Mouse (Mus musculus) small intestine, adult 2 months (tissue): ENCODE results near the gene Tnfrsf23.

Experiments
- CTCF ChIP-seq: fragments of 200-500 bp; IDR thresholded peaks from 2 replicates; pipeline ENCODE4 v1.5.1; 2012; ENCODE audit warnings: low read depth, mild to moderate bottlenecking, control low read depth, inconsistent platforms, low read length, moderate library complexity, mixed read lengths; ENCODE audit not compliant: insufficient replicate concordance, insufficient read length; ENCODE audit errors: extremely low read depth
- POLR2A ChIP-seq: fragments of 200-500 bp; IDR thresholded peaks from 2 replicates; pipeline ENCODE4 v1.6.1; 2012; ENCODE audit warnings: low read depth, mild to moderate bottlenecking, control low read depth, inconsistent platforms, low read length, moderate library complexity

DNA sequence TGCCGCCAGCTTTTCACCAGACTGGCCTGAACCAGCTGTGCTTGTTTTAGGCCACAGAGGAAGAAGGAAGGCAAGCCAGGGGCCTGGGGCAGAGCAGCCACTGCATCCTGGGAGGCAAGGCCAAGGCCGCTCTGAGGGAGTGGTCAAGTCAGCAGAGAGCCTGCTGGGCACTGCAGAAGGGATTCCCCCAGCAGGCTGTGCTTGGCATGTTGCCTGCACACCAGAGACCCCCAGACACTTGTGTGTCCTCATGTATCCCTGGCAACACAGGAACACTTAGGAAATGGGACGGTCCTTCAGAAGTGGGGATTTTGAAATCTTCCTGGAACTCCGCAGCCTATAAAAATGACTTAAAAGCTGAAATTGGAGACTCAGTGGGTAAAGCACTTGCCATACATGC, 26.4 kb upstream of the Tnfrsf23 start:
- TF ChIP-seq POLR2A = no peak
- TF ChIP-seq CTCF = no peak
